Mouse (Mus musculus) 416B (cell line): ENCODE measurements around the gene Rfx7.
"Not testable (repeated sequence)": the region's sequence is repeated elsewhere in the genome, so short reads cannot be mapped to it uniquely, and the experiment has no call there.

Source experiments
- DNase-seq: peaks from one replicate; pipeline ENCODE4 v3.0.0; 2011; ENCODE audit warnings: low read depth

Rfx7 gene

GRCm38 (mm10) chr9:72640642-72641041 lies 108.6 kb downstream of the Rfx7 start:
- DNase-seq, result no peak

- DNase-seq, result no peak
Measured at GRCm38 (mm10) chr9:72641093-72641680, 109.1 kb downstream of the Rfx7 start.

- DNase-seq, result not testable (repeated sequence)
Measured at GRCm38 (mm10) chr9:72642756-72643447, 110.9 kb downstream of the Rfx7 start.

GRCm38 (mm10) chr9:72643651-72644417 lies 111.8 kb downstream of the Rfx7 start:
- no peak for DNase-seq

- DNase-seq, result peak; percentile 44
Measured at GRCm38 (mm10) chr9:72644418-72645110, 112.5 kb downstream of the Rfx7 start.

GRCm38 (mm10) chr9:72649781-72650180 lies 117.7 kb downstream of the Rfx7 start:
- peak; percentile 77 for DNase-seq

GRCm38 (mm10) chr9:72652961-72653360 lies 120.9 kb downstream of the Rfx7 start:
- DNase-seq, result no peak

- no peak for DNase-seq
Measured at GRCm38 (mm10) chr9:72653533-72653932, 121.5 kb downstream of the Rfx7 start.

GRCm38 (mm10) chr9:72654593-72655242 lies 122.7 kb downstream of the Rfx7 start:
- peak; percentile 83 for DNase-seq

GRCm38 (mm10) chr9:72655602-72656001 lies 123.6 kb downstream of the Rfx7 start:
- DNase-seq, result peak; percentile 54

- DNase-seq, result no peak
Measured at GRCm38 (mm10) chr9:72656491-72656890, 124.5 kb downstream of the Rfx7 start.

- peak; percentile 93 for DNase-seq
Measured at GRCm38 (mm10) chr9:72656940-72657339, 124.9 kb downstream of the Rfx7 start.

- DNase-seq, result no peak
Measured at GRCm38 (mm10) chr9:72657694-72658093, 125.7 kb downstream of the Rfx7 start.

- DNase-seq, result peak; percentile 95
Measured at GRCm38 (mm10) chr9:72660139-72660538, 128.1 kb downstream of the Rfx7 start.

GRCm38 (mm10) chr9:72660911-72661310 lies 128.9 kb downstream of the Rfx7 start:
- DNase-seq, result peak; percentile 42

GRCm38 (mm10) chr9:72661561-72661894 lies 129.5 kb downstream of the Rfx7 start:
- DNase-seq, result no peak

- peak; percentile 92 for DNase-seq
Measured at GRCm38 (mm10) chr9:72661895-72662661, 130.0 kb downstream of the Rfx7 start, which contains the start of gene Nedd4. TSS of gene Nedd4 (plus strand) at chr9:72662346.

GRCm38 (mm10) chr9:72662691-72663533 lies 130.9 kb downstream of the Rfx7 start:
- DNase-seq, result peak; percentile 91

- DNase-seq, result no peak
Measured at GRCm38 (mm10) chr9:72663534-72663918, 131.5 kb downstream of the Rfx7 start.
